Mouse (Mus musculus) stomach, embryonic 16.5 days (tissue): ENCODE results near the gene Zfp493. TPM values are rescaled to one million over a fixed set of nuclear protein-coding genes. Genes with fewer than 3 reads are reported as not detected.
"Not testable (repeated sequence)": the region's sequence is repeated elsewhere in the genome, so short reads cannot be mapped to it uniquely, and the experiment has no call there.

Experiments
- ATAC-seq: fragments of 200-750 bp; cut with Nextera tagmentation; 2 replicates; pipeline ENCODE4 v1.8.0; 2017; ENCODE audit warnings: moderate number of reproducible peaks, moderate TSS enrichment; ENCODE audit not compliant: insufficient read depth, low FRiP score
- H3K27ac ChIP-seq: fragments of 300-500 bp; sonication (generic); 2 replicates; pipeline ENCODE4 v1.5.1; 2014; ENCODE audit warnings: low read length
- H3K27me3 ChIP-seq: fragments of 300-500 bp; sonication (generic); 2 replicates; pipeline ENCODE4 v1.6.1; 2014; ENCODE audit warnings: low read length, control low read depth, mixed read lengths; ENCODE audit not compliant: control insufficient read depth, insufficient read depth
- H3K36me3 ChIP-seq: fragments of 300-500 bp; sonication (generic); 2 replicates; pipeline ENCODE4 v1.6.1; 2014; ENCODE audit warnings: low read length; ENCODE audit not compliant: control insufficient read depth, insufficient read depth
- H3K4me1 ChIP-seq: fragments of 300-500 bp; sonication (generic); 2 replicates; pipeline ENCODE4 v1.6.1; 2014; ENCODE audit warnings: low read length, control low read depth, mixed read lengths; ENCODE audit not compliant: control insufficient read depth, insufficient read depth
- H3K4me2 ChIP-seq: fragments of 300-500 bp; sonication (generic); 2 replicates; pipeline ENCODE4 v1.6.1; 2014; ENCODE audit warnings: low read depth, low read length, mixed read lengths
- H3K4me3 ChIP-seq: fragments of 300-500 bp; sonication (generic); replicated peaks from 2 replicates; pipeline ENCODE4 v1.5.1; 2014; ENCODE audit warnings: mild to moderate bottlenecking, low read length
- H3K9ac ChIP-seq: fragments of 300-500 bp; sonication (generic); 2 replicates; pipeline ENCODE4 v1.6.1; 2014; ENCODE audit warnings: low read length
- H3K9me3 ChIP-seq: fragments of 300-500 bp; sonication (generic); replicated peaks from 2 replicates; pipeline ENCODE4 v1.6.1; 2016; ENCODE audit warnings: low read length, control low read depth; ENCODE audit not compliant: control insufficient read depth
- polyA plus RNA-seq: library from polyadenylated mRNA; unstranded; fragments of >200 nt; fragmentation: Nextera tagmentation; extraction: Ambion mirVana; gene quantifications from 2 replicates; pipeline ENCODE4 v1.2.1, GENCODE M21; 2015

Zfp493 gene
- polyA plus RNA-seq, 1 experiment from 2014 or later: 2.7 TPM

- H3K4me3 ChIP-seq, H3K27ac ChIP-seq, H3K36me3 ChIP-seq, H3K27me3 ChIP-seq, H3K9me3 ChIP-seq, H3K9ac ChIP-seq, ATAC-seq, H3K4me2 ChIP-seq, H3K4me1 ChIP-seq: not testable (repeated sequence)
Observed at GRCm38 (mm10) chr13:67833137-67833536, 53.6 kb downstream of the Zfp493 start.

Other genes with a start within 250 kb of the Zfp493 start
- 11.2 and 12.4 TPM in 2 replicates for gene Zfp748, start 225.9 kb upstream of the Zfp493 start, polyA plus RNA-seq
- gene Zfp729b, start 170.0 kb upstream of the Zfp493 start, polyA plus RNA-seq: 3.7 and 3.8 TPM in 2 replicates
- gene Gm49345, start 141.9 kb upstream of the Zfp493 start, polyA plus RNA-seq: not detected in 2 replicates
- gene Zfp729a, start 141.9 kb upstream of the Zfp493 start, polyA plus RNA-seq: 2.4 and 2.5 TPM in 2 replicates
- gene Zfp738, start 92.6 kb upstream of the Zfp493 start, polyA plus RNA-seq: 10.9 and 11.1 TPM in 2 replicates
- gene Zfp65, start 50.5 kb upstream of the Zfp493 start, polyA plus RNA-seq: 6.4 and 7.1 TPM in 2 replicates
- gene Zfp85, start 24.5 kb upstream of the Zfp493 start, polyA plus RNA-seq: 3.6 and 4.4 TPM in 2 replicates
- gene Zfp273, start 34.0 kb downstream of the Zfp493 start, polyA plus RNA-seq: 5.6 and 5.9 TPM in 2 replicates
- 2.3 and 3.0 TPM in 2 replicates for gene Gm10037, start 51.4 kb downstream of the Zfp493 start, polyA plus RNA-seq
- gene BC048507, start 83.6 kb downstream of the Zfp493 start, polyA plus RNA-seq: not detected in 2 replicates